Mouse (Mus musculus): Measurements from ENCODE around the gene Zhx3.

Gene Zhx3

DNA sequence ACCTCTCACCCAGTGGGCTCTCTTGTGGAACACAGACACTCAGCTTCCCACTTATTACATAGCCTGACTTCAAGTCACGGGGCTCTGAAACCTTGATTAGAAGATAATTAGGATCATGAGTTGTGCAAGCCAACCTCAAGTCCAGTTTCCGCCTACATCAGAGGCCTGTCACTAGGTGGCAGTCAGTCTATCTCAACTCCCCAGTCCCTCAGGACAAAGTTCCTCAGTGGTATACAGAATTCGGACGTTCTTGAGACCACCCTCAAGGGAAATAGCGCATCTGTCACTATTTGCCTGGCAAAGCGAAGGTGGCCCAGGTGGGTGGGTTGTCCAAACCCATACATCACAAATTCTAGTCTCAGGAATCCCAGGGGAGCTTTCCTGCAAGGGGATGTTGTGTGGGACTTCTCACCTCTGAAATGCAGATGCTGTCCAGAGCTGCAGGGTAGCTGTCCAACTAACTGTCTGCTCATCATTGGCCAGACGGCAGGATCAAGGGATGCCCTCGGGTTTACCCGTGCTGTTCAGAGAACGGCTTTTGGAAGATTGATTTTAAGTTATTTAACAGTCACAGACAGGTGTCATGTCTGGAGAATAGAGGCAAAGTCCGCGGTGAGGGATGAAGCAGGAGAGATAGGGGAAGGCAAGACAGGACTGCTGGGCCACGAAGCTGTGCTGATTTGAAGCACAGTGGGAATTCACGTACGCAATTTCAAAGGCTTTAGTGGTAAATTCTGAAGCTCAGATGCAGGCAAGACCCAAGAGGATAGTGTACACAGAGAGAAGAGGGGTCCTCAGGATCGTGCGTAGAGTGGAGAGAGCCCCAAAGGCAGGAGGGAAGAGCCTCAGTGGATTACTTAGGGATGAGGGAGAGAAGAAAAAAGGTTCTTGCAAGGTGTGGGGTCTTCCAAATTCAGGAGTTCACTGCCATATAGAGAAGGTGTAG is 142.7 kb downstream of the Zhx3 start:
- DNase-seq (ENCODE audit: low spot score), result peak; percentile 3

DNA sequence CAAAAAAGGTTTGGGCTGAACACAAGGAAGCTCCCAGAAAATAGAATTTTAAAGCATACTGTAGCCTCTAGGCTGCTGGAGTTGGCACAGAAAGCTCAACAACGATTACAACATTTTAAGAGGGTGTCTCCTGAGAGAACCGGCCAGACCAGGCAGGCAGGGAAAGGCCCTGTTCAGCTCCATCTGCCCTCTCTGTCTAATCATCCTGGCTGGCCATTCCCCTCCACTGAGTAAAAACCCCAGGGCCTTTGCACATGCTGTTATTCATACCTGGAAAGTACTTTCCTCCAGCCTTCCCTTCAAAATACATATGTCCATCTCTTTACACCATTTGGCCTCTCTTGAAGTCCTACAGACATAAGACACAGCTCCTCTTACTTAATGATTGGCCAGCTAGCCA is 143.4 kb downstream of the Zhx3 start:
- no peak for DNase-seq (ENCODE audit: low spot score)

DNA sequence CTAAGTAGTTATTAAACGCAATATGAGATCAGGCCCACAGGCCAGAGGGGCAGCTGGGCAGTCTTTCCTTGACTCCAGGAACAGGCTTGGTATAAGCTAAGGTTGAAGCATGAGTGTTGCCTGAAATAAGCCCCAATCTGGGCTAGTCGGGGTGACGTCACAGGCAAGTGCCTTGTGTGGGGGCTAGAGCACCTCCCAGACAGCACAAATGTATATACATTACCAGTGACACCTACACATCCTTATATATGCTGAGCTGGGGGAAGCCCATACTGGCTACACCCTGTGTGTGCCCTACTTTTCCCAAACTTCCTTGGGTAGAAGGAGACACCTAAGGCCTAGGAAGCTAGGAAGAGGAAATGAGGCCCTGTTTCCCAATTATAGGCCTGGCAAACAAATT is 143.8 kb downstream of the Zhx3 start:
- DNase-seq (ENCODE audit: low spot score), result no peak

DNA sequence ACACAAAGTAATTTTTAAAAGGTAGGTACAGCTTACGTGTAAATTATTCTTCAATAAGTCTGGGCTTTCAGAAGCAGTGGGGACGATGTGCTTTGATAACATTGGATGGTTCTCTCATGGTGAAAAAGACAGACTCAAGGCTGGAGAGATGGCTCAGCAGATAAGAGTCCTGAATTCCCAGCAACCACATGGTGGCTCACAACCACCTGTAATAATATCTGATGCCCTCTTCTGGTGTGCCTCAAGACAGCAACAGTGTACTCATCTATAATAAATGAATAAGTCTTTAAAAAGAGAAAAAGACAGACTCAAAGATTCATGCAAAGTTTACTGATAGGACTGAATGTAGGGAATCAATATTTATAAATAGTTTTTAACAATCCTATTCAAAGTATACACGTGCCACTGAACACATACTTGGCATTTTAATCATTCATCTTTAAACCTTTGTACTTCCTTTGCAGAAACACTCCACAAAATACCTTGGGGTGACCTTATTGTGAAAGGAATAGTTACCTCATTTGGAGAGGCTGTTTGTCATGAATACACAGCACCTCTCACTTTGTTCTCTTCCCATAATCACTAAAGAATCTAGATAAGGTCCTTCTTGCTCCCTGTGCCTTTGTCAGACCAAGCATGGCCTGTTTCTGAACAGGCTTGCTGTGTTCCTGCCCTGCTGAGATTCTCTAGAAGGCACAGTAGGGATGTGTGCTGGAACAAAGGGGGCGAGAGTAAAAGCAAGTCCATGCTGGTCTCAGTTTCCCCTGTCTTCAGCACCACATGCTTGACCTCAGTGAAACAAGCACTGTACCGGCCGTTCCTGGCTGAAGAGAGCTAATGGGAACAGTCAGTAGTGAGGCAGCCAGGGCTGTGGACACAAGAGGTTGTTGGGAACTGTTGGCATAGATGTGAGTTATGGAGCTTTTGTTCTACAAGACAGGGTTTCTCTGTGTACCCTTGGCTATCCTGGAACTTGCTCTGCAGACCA is 146.6 kb downstream of the Zhx3 start:
- no peak for DNase-seq (ENCODE audit: low spot score)

DNA sequence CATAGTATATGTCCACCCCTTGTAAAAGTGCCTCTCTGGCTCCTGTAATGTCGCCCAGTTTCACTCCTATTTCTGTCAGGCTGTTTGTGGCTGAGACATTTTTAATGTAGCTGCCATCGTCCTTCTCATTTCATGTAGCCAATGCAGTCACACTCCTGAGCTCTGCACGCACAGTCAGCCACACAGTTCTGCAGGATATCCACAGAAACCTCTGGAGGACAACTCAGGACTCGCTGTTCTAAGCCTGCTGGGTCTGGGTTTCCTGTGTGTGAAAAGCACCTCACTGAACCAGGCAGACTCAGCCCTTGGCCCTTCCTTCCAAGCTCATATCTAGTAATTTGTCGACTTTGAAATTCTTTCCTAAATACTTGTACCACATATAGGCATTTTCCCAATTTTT is 148.3 kb downstream of the Zhx3 start:
- no peak for DNase-seq (ENCODE audit: low spot score)

DNA sequence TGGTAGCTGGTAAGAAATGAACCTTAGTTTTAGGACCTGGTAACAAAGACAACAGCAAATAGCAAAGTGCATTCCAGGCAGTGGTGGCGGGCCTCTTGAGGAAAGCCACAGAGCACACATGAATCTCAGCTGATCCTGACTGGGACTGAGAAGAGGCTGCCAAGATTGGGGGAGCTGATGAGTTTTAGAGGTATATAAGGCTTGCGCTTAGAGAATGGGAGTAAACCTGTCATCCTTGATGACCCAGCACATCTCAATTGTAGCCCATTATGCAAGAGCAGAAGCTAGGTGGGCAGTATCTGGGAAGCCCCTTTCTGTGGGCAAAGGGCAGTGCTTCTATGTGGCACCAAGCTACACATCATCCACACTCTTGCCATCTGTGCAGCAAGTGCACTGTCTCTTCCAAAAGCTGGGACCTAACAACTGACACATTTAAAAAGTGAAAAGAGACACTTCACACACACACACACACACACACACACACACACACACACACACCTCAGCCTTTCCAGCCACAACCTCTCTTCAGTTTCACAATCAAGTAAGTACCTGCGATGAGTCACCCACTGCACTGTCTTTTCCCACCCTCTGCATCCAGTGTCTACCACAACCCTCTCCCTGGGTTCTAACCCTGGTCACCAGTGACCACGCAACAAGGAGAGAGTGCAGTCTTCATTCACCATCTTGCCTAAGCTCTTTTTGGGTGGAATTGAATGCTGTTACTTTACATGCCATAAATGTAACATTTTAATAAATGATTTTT is 149.0 kb downstream of the Zhx3 start:
- no peak for DNase-seq (ENCODE audit: low spot score)

DNA sequence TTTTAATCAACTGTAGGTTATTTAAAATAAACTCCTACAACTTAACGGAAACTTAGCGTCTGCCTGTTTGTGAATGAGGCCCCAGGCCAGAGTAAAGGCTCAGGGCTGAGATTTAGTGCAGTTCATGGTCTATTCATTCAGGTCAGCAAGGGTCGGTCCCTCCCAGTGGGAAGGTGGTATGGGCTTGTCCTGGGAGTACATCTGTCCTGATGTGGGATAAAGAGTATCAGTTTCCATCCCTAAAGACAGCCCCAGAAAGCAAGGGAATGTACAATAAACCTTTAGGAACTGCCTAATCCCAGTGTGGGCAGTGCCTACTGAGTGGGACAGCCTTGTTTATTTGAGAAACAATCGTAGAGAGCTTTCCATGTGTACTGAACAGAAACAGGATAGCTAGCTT is 150.1 kb downstream of the Zhx3 start:
- no peak for DNase-seq (ENCODE audit: low spot score)

DNA sequence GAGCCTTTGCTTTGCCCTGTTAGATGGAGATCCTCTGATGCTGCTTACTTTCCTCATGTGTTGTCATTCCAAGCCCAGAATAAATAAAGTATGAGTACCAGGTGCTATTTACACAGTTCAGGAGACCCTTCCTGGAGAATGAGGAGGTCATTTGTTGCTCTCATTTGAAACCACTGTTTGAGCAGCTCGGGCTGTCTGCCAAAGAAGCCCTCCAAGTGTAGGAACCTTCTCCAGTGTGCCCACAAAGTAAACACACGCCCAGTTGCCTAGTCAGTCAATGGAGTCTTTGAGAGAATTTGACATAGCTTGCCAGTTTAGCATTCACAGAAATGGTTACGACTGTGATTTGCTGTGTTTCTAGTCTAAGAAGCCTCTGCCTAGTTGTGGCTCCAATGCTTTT is 154.0 kb downstream of the Zhx3 start:
- DNase-seq (ENCODE audit: low spot score), result no peak

DNA sequence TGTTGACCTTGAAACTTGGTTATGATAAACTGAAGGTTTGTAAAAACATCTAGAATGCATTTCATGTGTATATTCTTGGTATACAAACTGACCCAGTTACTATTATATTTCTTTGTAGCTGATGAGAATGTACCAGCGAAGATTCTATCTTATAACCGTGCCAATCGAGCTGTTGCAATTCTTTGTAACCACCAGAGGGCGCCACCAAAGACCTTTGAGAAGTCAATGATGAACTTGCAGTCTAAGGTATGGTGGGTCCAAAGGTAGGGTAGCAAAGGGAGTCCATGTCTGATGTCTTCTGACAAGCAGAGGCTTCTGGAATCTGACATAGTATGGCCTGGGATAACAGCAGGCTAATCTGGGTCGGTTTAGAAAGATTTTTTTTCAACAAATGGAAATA is 155.5 kb downstream of the Zhx3 start:
- DNase-seq (ENCODE audit: low spot score), result no peak

DNA sequence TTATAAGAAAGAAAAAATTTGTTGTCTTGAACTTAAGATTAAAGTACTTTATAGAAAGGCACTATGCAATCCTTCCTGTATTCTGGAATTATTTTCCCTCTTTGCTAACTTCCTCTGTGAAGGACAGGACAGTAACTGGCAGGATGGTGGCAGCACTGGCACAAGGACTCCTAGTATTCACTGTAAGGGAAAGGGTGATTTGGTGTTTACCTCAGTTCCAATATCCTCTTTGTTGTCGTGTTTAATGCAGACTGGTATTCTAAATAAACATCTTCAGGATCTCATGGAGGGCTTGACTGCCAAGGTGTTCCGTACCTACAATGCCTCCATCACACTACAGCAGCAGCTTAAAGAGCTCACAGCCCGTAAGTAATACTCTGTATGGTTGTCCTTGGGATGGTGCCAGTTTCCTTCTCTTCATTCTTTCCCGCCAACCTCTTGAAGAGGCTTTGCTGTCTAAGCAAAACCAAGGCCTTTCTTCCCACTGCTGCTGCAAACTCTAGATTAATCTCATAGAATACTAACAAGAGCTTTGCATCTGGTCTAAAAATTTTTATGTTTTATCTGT is 157.3 kb downstream of the Zhx3 start:
- no peak for DNase-seq (ENCODE audit: low spot score)

DNA sequence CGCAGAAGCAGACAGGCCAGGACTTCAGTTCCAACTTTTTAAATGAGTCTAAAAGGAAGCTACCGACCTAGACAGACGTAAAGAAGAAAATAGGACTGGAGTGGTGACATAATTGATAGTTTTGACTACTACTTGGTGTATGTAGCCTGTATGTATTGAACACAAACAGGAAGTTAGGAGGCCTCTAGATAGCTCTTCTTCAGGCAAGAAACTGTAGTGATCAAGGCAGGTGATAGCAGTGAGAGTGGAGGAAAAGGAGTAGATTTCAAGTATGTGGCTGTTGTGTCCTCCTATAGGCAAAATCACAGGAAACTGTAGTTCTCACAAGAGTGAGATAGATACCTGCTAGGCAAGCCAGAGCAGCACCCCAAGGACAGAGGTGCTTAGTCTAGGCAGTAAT is 165.1 kb downstream of the Zhx3 start:
- DNase-seq (ENCODE audit: low spot score), result no peak

DNA sequence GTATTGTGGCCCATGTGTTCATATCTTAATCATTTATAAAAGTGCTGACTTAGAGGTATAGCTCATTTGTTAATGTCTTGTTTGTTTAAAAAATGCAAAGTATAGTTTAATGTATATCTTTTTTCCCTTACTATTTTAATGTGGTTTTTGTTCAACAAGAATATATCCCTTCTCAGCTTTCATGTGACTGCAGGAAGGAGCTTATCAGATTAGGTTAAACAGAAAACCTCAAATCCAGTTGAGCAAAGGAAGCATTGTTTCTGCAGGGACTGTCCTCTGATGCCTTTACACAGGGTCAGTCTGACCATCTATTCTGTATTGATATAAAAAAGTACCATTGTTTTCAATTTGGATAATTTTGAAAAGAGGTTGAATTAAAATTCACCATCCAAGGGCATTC is 170.0 kb downstream of the Zhx3 start:
- DNase-seq (ENCODE audit: low spot score), result no peak

DNA sequence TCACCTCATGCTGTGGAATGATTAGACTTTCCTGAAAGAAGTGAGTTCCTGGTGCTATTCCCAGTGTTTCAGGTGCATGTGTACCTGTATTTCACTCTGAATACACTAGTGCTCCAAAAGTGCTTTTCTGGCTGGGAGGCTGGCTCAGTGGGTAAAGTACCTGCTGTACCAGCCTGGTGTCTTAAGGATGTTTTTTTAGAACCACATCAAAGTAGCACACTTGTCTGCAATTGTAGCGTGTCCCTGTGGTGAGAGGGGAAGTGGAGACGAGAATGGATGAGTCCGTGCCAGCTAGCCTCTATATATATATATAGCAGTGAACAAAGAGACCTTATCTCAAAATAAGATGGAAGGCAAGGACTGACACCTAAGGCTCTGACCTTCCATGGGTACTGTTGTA is 171.2 kb downstream of the Zhx3 start:
- no peak for DNase-seq (ENCODE audit: low spot score)

DNA sequence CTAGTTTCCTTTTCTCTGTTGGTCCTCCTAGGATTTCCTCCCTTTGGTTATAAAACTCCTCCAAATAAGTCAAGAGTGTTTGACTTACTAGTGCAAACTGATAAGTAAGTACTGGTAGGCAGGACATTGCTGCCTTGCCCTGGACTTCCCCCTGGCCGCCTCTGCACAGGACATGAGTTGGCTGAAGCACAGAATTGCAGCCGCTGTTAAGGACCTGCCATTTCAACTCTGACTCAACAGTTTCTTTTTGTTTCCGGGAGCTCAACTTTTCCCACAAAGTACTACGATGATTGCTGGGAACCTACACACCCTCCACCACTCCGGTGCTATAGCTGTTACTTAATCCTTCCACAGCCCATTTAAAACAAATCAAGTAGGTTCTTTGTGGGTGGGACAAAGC is 172.5 kb downstream of the Zhx3 start:
- peak; percentile 29 for DNase-seq (ENCODE audit: low spot score)

Data from urinary bladder, postnatal 25 days (tissue).